Comparison of ENCODE assay signal across 10 mouse cellular contexts in the genomic region with DNA sequence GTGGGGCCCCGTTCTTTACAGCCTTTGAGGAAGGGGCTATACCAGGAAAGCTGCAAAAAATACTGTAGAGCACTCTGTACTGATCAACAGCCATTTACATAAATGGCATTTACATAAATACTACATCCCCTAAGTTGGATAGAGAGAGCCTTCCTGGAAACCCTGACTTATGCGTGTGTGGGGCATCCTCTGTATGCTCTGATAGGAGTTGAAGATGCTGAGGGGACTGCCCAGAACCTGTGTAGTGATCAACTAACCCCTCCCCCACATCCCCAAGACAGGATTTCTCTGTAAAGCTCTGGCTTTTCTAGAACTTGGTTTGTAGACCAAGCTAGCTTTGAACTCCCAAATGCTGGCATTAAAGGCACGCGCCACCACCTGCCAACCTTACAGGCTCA. TPM values are rescaled to one million over a fixed set of nuclear protein-coding genes. Genes with fewer than 3 reads are reported as not detected.
DNase-seq lines count a peak whose midpoint lies in the region; ATAC-seq lines count a peak whose summit lies in the region.
"Had no signal": no experiment of that assay in that cellular context is flagged by ENCODE, and none has a peak within 500 bp of the region (broad histone marks: within the 10 kb centered on the region; RNA-seq: fewer than 3 reads in every experiment).

No protein-coding gene starts in this region.

- peaks cover 51 to 70% of the 10 kb centered on the region in 2 experiments for H3K4me1 ChIP-seq in heart, embryonic 14.5 days (ENCODE audit: control insufficient read depth in 2 of 2, insufficient read depth in 2 of 2, low read length in 2 of 2)
- peaks cover 47% of the 10 kb centered on the region for H3K4me1 ChIP-seq in midbrain, embryonic 11.5 days (ENCODE audit: control insufficient read depth, insufficient read depth, low read length)
- H3K4me1 ChIP-seq in midbrain, embryonic 13.5 days (replicated peaks): peaks cover 67% of the 10 kb centered on the region
- H3K4me1 ChIP-seq in intestine, embryonic 14.5 days (replicated peaks; ENCODE audit: control insufficient read depth, insufficient read depth, low read length): peaks cover 43% of the 10 kb centered on the region
- H3K4me1 ChIP-seq in stomach, embryonic 16.5 days (ENCODE audit: control insufficient read depth, insufficient read depth, low read length): peaks cover 50% of the 10 kb centered on the region

- peak overlapping the region; percentile 61; the same call in 1 of the 2 replicates for H3K4me2 ChIP-seq in heart, embryonic 14.5 days (ENCODE audit: low read length)
- no peak overlapping the region for H3K4me2 ChIP-seq in midbrain, embryonic 11.5 days
- H3K4me2 ChIP-seq in midbrain, embryonic 13.5 days (replicated peaks): no peak overlapping the region
- H3K4me2 ChIP-seq in intestine, embryonic 14.5 days (ENCODE audit: low read length): peak overlapping the region; percentile 27; the same call in 1 of the 2 replicates
- 0 out of 2 replicates have a peak overlapping the region, but pooled peaks have one; percentile 2 for H3K4me2 ChIP-seq in stomach, embryonic 16.5 days (ENCODE audit: low read depth, low read length)

- H3K4me3 ChIP-seq in heart, embryonic 14.5 days (ENCODE audit: control insufficient read depth in 1 of 2, insufficient read depth in 1 of 2, low read depth in 1 of 2, low read length in 2 of 2): no peak overlapping the region
- H3K4me3 ChIP-seq in midbrain, embryonic 11.5 days (ENCODE audit: low read depth, low read length): no peak overlapping the region
- H3K4me3 ChIP-seq in midbrain, embryonic 13.5 days (replicated peaks): no peak overlapping the region
- H3K4me3 ChIP-seq in intestine, embryonic 14.5 days (ENCODE audit: low read depth, low read length): no peak overlapping the region
- H3K4me3 ChIP-seq in stomach, embryonic 16.5 days (replicated peaks; ENCODE audit: low read length): no peak overlapping the region

- H3K9me3 ChIP-seq in heart, embryonic 14.5 days (ENCODE audit: control insufficient read depth, low read length): no peaks in the 10 kb centered on the region
- no peaks in the 10 kb centered on the region for H3K9me3 ChIP-seq in midbrain, embryonic 11.5 days (ENCODE audit: control insufficient read depth, low read length)
- no peaks in the 10 kb centered on the region for H3K9me3 ChIP-seq in midbrain, embryonic 13.5 days
- H3K9me3 ChIP-seq in intestine, embryonic 14.5 days (ENCODE audit: control insufficient read depth, low read length): no peaks in the 10 kb centered on the region
- H3K9me3 ChIP-seq in stomach, embryonic 16.5 days (replicated peaks; ENCODE audit: control insufficient read depth, low read length): no peaks in the 10 kb centered on the region

- no peak overlapping the region for H3K27ac ChIP-seq in heart, embryonic 14.5 days (replicated peaks in 1 of 2; ENCODE audit: control insufficient read depth in 1 of 2, insufficient read depth in 1 of 2, low read depth in 2 of 2, low read length in 2 of 2)
- H3K27ac ChIP-seq in midbrain, embryonic 11.5 days (ENCODE audit: low read depth, low read length): no peak overlapping the region
- H3K27ac ChIP-seq in midbrain, embryonic 13.5 days: no peak overlapping the region
- no peak overlapping the region for H3K27ac ChIP-seq in intestine, embryonic 14.5 days (ENCODE audit: low read depth)
- no peak overlapping the region; the same call in 1 of the 2 replicates for H3K27ac ChIP-seq in stomach, embryonic 16.5 days (ENCODE audit: low read length)

- H3K9ac ChIP-seq in heart, embryonic 14.5 days (ENCODE audit: low read length): no peak overlapping the region
- H3K9ac ChIP-seq in midbrain, embryonic 11.5 days (ENCODE audit: low read length): peak overlapping the region; percentile 31; the same call in 1 of the 2 replicates
- H3K9ac ChIP-seq in midbrain, embryonic 13.5 days (replicated peaks): no peak overlapping the region
- H3K9ac ChIP-seq in intestine, embryonic 14.5 days (ENCODE audit: low read length): no peak overlapping the region
- peak overlapping the region; percentile 38; the same call in 1 of the 2 replicates for H3K9ac ChIP-seq in stomach, embryonic 16.5 days (ENCODE audit: low read length)

- H3K36me3 ChIP-seq in heart, embryonic 14.5 days (ENCODE audit: control insufficient read depth, insufficient read depth, low read length): peaks cover 9% of the 10 kb centered on the region
- peaks cover 4% of the 10 kb centered on the region; the same call in 1 of the 2 replicates for H3K36me3 ChIP-seq in midbrain, embryonic 11.5 days (ENCODE audit: control insufficient read depth, insufficient read depth, low read length)
- H3K36me3 ChIP-seq in midbrain, embryonic 13.5 days: peaks cover 9% of the 10 kb centered on the region
- peaks cover 9% of the 10 kb centered on the region for H3K36me3 ChIP-seq in intestine, embryonic 14.5 days (ENCODE audit: control insufficient read depth, insufficient read depth, low read length)
- H3K36me3 ChIP-seq in stomach, embryonic 16.5 days (ENCODE audit: control insufficient read depth, insufficient read depth, low read length): peaks cover under 1% of the 10 kb centered on the region; the same call in 1 of the 2 replicates

- no peaks in the 10 kb centered on the region for H3K27me3 ChIP-seq in heart, embryonic 14.5 days (ENCODE audit: control insufficient read depth, insufficient read depth, low read length)
- no peaks in the 10 kb centered on the region for H3K27me3 ChIP-seq in midbrain, embryonic 11.5 days (ENCODE audit: control insufficient read depth, insufficient read depth, low read length)
- no peaks in the 10 kb centered on the region for H3K27me3 ChIP-seq in midbrain, embryonic 13.5 days
- H3K27me3 ChIP-seq in intestine, embryonic 14.5 days (replicated peaks; ENCODE audit: control insufficient read depth, insufficient read depth, low read length): no peaks in the 10 kb centered on the region
- H3K27me3 ChIP-seq in stomach, embryonic 16.5 days (ENCODE audit: control insufficient read depth, insufficient read depth, low read length): no peaks in the 10 kb centered on the region
- H3K27me3 ChIP-seq: Patski had no signal

- DNase-seq in heart, adult 9 months (ENCODE audit: low spot score in 2 of 2): no peak
- no peak for DNase-seq in midbrain, embryonic 11.5 days (ENCODE audit: low spot score, missing footprints)
- no peak for DNase-seq in intestine, embryonic 14.5 days (ENCODE audit: low spot score)
- DNase-seq in thymus, postnatal 10 days (ENCODE audit: low spot score in 2 of 2): no peak
- DNase-seq: cerebellum, adult 2 months; right cerebral cortex, postnatal 4 days had no signal

- no peak for ATAC-seq in heart, embryonic 14.5 days (ENCODE audit: insufficient number of reproducible peaks, insufficient read depth, low FRiP score, low read depth)
- ATAC-seq in midbrain, embryonic 11.5 days (ENCODE audit: low FRiP score): no peak
- ATAC-seq in midbrain, embryonic 13.5 days: no peak
- no peak for ATAC-seq in intestine, embryonic 14.5 days (replicated peaks; ENCODE audit: low FRiP score, low TSS enrichment, low read depth)
- ATAC-seq in stomach, embryonic 16.5 days (ENCODE audit: insufficient read depth, low FRiP score): no peak

- WGBS in heart, embryonic 14.5 days: 69% methylated on average over 4 of the region's 4 CpGs
- 72% methylated on average over 4 of the region's 4 CpGs for WGBS in midbrain, embryonic 11.5 days
- 62% methylated on average over 4 of the region's 4 CpGs for WGBS in midbrain, embryonic 13.5 days
- 62% methylated on average over 4 of the region's 4 CpGs for WGBS in intestine, embryonic 14.5 days
- 68% methylated on average over 4 of the region's 4 CpGs for WGBS in stomach, embryonic 16.5 days

RNA-seq across cellular contexts. Expression of a gene that starts 0.4 kb away (rescaled TPM):
- polyA plus RNA-seq in heart, embryonic 14.5 days (2014; fragmentation: Nextera tagmentation; extraction: Ambion mirVana): 6.5 and 7.2 TPM in 2 replicates
- 1.3 and 2.1 TPM in 2 replicates for polyA plus RNA-seq in midbrain, embryonic 11.5 days (2014; fragmentation: Nextera tagmentation; extraction: Ambion mirVana)
- 2.3 and 2.7 TPM in 2 replicates for polyA plus RNA-seq in midbrain, embryonic 13.5 days (2015; fragmentation: Nextera tagmentation; extraction: Ambion mirVana)
- 16.5 and 18.3 TPM in 2 replicates for polyA plus RNA-seq in intestine, embryonic 14.5 days (2014; fragmentation: Nextera tagmentation; extraction: Ambion mirVana)
- 14.9 and 16.3 TPM in 2 replicates for polyA plus RNA-seq in stomach, embryonic 16.5 days (2015; fragmentation: Nextera tagmentation; extraction: Ambion mirVana)

RNA-seq across cellular contexts. Expression of a gene that starts 22.0 kb away (rescaled TPM):
- polyA plus RNA-seq in heart, embryonic 14.5 days (2014; fragmentation: Nextera tagmentation; extraction: Ambion mirVana): 44.6 and 45.7 TPM in 2 replicates
- 24.2 and 28.2 TPM in 2 replicates for polyA plus RNA-seq in midbrain, embryonic 11.5 days (2014; fragmentation: Nextera tagmentation; extraction: Ambion mirVana)
- 13.5 and 14.7 TPM in 2 replicates for polyA plus RNA-seq in midbrain, embryonic 13.5 days (2015; fragmentation: Nextera tagmentation; extraction: Ambion mirVana)
- 77.4 and 79.5 TPM in 2 replicates for polyA plus RNA-seq in intestine, embryonic 14.5 days (2014; fragmentation: Nextera tagmentation; extraction: Ambion mirVana)
- polyA plus RNA-seq in stomach, embryonic 16.5 days (2015; fragmentation: Nextera tagmentation; extraction: Ambion mirVana): 62.0 and 77.7 TPM in 2 replicates

RNA-seq across cellular contexts. Expression of a gene that starts 25.7 kb away (rescaled TPM):
- 379 and 410 TPM in 2 replicates for polyA plus RNA-seq in heart, embryonic 14.5 days (2014; fragmentation: Nextera tagmentation; extraction: Ambion mirVana)
- 578 and 581 TPM in 2 replicates for polyA plus RNA-seq in midbrain, embryonic 11.5 days (2014; fragmentation: Nextera tagmentation; extraction: Ambion mirVana)
- polyA plus RNA-seq in midbrain, embryonic 13.5 days (2015; fragmentation: Nextera tagmentation; extraction: Ambion mirVana): 399 and 416 TPM in 2 replicates
- 336 and 349 TPM in 2 replicates for polyA plus RNA-seq in intestine, embryonic 14.5 days (2014; fragmentation: Nextera tagmentation; extraction: Ambion mirVana)
- polyA plus RNA-seq in stomach, embryonic 16.5 days (2015; fragmentation: Nextera tagmentation; extraction: Ambion mirVana): 308 and 311 TPM in 2 replicates

RNA-seq across cellular contexts. Expression of a gene that starts 28.8 kb away (rescaled TPM):
- polyA plus RNA-seq in heart, embryonic 14.5 days (2014; fragmentation: Nextera tagmentation; extraction: Ambion mirVana): 0.46 and 0.53 TPM in 2 replicates
- 0.33 and 0.47 TPM in 2 replicates for polyA plus RNA-seq in midbrain, embryonic 11.5 days (2014; fragmentation: Nextera tagmentation; extraction: Ambion mirVana)
- 1.1 and 1.8 TPM in 2 replicates for polyA plus RNA-seq in midbrain, embryonic 13.5 days (2015; fragmentation: Nextera tagmentation; extraction: Ambion mirVana)
- 0.87 and 1.4 TPM in 2 replicates for polyA plus RNA-seq in intestine, embryonic 14.5 days (2014; fragmentation: Nextera tagmentation; extraction: Ambion mirVana)
- polyA plus RNA-seq in stomach, embryonic 16.5 days (2015; fragmentation: Nextera tagmentation; extraction: Ambion mirVana): 1.4 and 1.9 TPM in 2 replicates

RNA-seq across cellular contexts. Expression of a gene that starts 30.7 kb away (rescaled TPM):
- polyA plus RNA-seq in heart, embryonic 14.5 days (2014; fragmentation: Nextera tagmentation; extraction: Ambion mirVana): 10.0 and 14.9 TPM in 2 replicates
- 8.4 and 11.1 TPM in 2 replicates for polyA plus RNA-seq in midbrain, embryonic 11.5 days (2014; fragmentation: Nextera tagmentation; extraction: Ambion mirVana)
- polyA plus RNA-seq in midbrain, embryonic 13.5 days (2015; fragmentation: Nextera tagmentation; extraction: Ambion mirVana): 16.5 and 19.1 TPM in 2 replicates
- 14.7 and 19.6 TPM in 2 replicates for polyA plus RNA-seq in intestine, embryonic 14.5 days (2014; fragmentation: Nextera tagmentation; extraction: Ambion mirVana)
- 17.4 and 20.4 TPM in 2 replicates for polyA plus RNA-seq in stomach, embryonic 16.5 days (2015; fragmentation: Nextera tagmentation; extraction: Ambion mirVana)

Comparison
In these comparisons a context has a peak if more than half of its experiments do, and no peak if none do; other contexts are left out.
1. H3K9ac ChIP-seq: peak in midbrain, embryonic 11.5 days (single experiment) and stomach, embryonic 16.5 days (single experiment); none in heart, embryonic 14.5 days (single experiment), midbrain, embryonic 13.5 days (single experiment) and intestine, embryonic 14.5 days (single experiment).
2. H3K4me2 ChIP-seq: peak in heart, embryonic 14.5 days (single experiment), intestine, embryonic 14.5 days (single experiment) and stomach, embryonic 16.5 days (single experiment); none in midbrain, embryonic 11.5 days (single experiment) and midbrain, embryonic 13.5 days (single experiment).